Comparison of ENCODE assay signal across 23 mouse cellular contexts in the genomic region with DNA sequence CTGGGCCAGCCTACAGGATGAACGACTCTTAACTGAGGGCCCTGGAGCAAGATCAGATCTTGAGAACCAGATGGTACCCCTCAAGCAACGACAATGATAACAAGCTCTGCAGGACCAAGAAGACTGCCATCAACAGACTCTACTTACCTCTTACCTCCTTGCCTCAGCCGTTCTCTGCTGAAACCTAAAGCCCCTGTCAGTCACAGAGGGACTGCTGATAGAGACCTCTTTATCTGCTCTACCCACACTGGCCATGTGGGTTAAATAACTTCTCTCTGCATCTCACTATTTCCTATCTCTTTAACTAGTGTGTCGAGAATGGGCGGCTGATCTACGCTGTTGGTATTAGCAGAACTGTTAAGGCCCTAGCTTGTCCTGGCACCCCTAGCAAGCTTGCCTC. TPM values are rescaled to one million over a fixed set of nuclear protein-coding genes. Genes with fewer than 3 reads are reported as not detected.
DNase-seq lines count a peak whose midpoint lies in the region; ATAC-seq lines count a peak whose summit lies in the region.
"Had no signal": no experiment of that assay in that cellular context is flagged by ENCODE, and none has a peak within 500 bp of the region (broad histone marks: within the 10 kb centered on the region; RNA-seq: fewer than 3 reads in every experiment).

No protein-coding gene starts in this region.

- no peaks in the 10 kb centered on the region for H3K9me3 ChIP-seq in heart, embryonic 12.5 days (replicated peaks)
- no peaks in the 10 kb centered on the region for H3K9me3 ChIP-seq in midbrain, embryonic 11.5 days (ENCODE audit: control insufficient read depth, low read length)
- no peaks in the 10 kb centered on the region for H3K9me3 ChIP-seq in midbrain, embryonic 15.5 days
- H3K9me3 ChIP-seq in liver, embryonic 16.5 days (replicated peaks; ENCODE audit: control insufficient read depth, low read length) = no peaks in the 10 kb centered on the region
- no peaks in the 10 kb centered on the region for H3K9me3 ChIP-seq in forebrain, embryonic 12.5 days
- H3K9me3 ChIP-seq: forebrain, embryonic 10.5 days; heart, embryonic 15.5 days had no signal

- no peak for ATAC-seq in heart, embryonic 12.5 days (ENCODE audit: insufficient number of reproducible peaks, low FRiP score)
- ATAC-seq in midbrain, embryonic 11.5 days (ENCODE audit: low FRiP score) = no peak
- ATAC-seq in midbrain, embryonic 15.5 days (replicated peaks) = no peak
- ATAC-seq in liver, embryonic 16.5 days (ENCODE audit: low read depth) = peak; percentile 32; the same call in 1 of the 2 replicates
- no peak for ATAC-seq in forebrain, embryonic 12.5 days (ENCODE audit: low FRiP score)
- ATAC-seq: forebrain, embryonic 14.5 days; Patski had no signal

- H3K27ac ChIP-seq in heart, embryonic 12.5 days (ENCODE audit: poor library complexity, severe bottlenecking) = no peak overlapping the region
- no peak overlapping the region for H3K27ac ChIP-seq in midbrain, embryonic 11.5 days (ENCODE audit: low read depth, low read length)
- no peak overlapping the region for H3K27ac ChIP-seq in midbrain, embryonic 15.5 days
- H3K27ac ChIP-seq in liver, embryonic 16.5 days (ENCODE audit: low read length) = no peak overlapping the region
- H3K27ac ChIP-seq in forebrain, embryonic 12.5 days = no peak overlapping the region
- H3K27ac ChIP-seq: forebrain, embryonic 10.5 days; heart, embryonic 15.5 days; hindbrain, embryonic 14.5 days had no signal

- no peaks in the 10 kb centered on the region for H3K36me3 ChIP-seq in heart, embryonic 12.5 days
- no peaks in the 10 kb centered on the region for H3K36me3 ChIP-seq in midbrain, embryonic 11.5 days (ENCODE audit: control insufficient read depth, insufficient read depth, low read length)
- no peaks in the 10 kb centered on the region for H3K36me3 ChIP-seq in midbrain, embryonic 15.5 days (replicated peaks)
- H3K36me3 ChIP-seq in liver, embryonic 16.5 days (ENCODE audit: control insufficient read depth, insufficient read depth) = no peaks in the 10 kb centered on the region
- no peaks in the 10 kb centered on the region for H3K36me3 ChIP-seq in forebrain, embryonic 12.5 days (replicated peaks)
- H3K36me3 ChIP-seq: forebrain, embryonic 10.5 days; heart, embryonic 15.5 days had no signal

- no peak overlapping the region for H3K4me2 ChIP-seq in heart, embryonic 12.5 days
- H3K4me2 ChIP-seq in midbrain, embryonic 11.5 days = no peak overlapping the region
- no peak overlapping the region for H3K4me2 ChIP-seq in midbrain, embryonic 15.5 days
- no peak overlapping the region for H3K4me2 ChIP-seq in liver, embryonic 16.5 days (ENCODE audit: low read depth, low read length)
- no peak overlapping the region for H3K4me2 ChIP-seq in forebrain, embryonic 12.5 days
- H3K4me2 ChIP-seq: heart, embryonic 11.5 days; heart, embryonic 15.5 days; hindbrain, embryonic 14.5 days had no signal

- no peak overlapping the region for H3K4me3 ChIP-seq in heart, embryonic 12.5 days
- no peak overlapping the region for H3K4me3 ChIP-seq in midbrain, embryonic 11.5 days (ENCODE audit: low read depth, low read length)
- no peak overlapping the region for H3K4me3 ChIP-seq in midbrain, embryonic 15.5 days
- no peak overlapping the region for H3K4me3 ChIP-seq in liver, embryonic 16.5 days (ENCODE audit: low read depth, low read length)
- no peak overlapping the region for H3K4me3 ChIP-seq in forebrain, embryonic 12.5 days (replicated peaks)
- H3K4me3 ChIP-seq: forebrain, embryonic 10.5 days; heart, embryonic 15.5 days had no signal

- peaks cover 8% of the 10 kb centered on the region; the same call in 1 of the 2 replicates for H3K4me1 ChIP-seq in heart, embryonic 12.5 days (replicated peaks)
- peaks cover 4% of the 10 kb centered on the region; the same call in 1 of the 2 replicates for H3K4me1 ChIP-seq in midbrain, embryonic 11.5 days (ENCODE audit: control insufficient read depth, insufficient read depth, low read length)
- H3K4me1 ChIP-seq in midbrain, embryonic 15.5 days = peaks cover 20% of the 10 kb centered on the region
- H3K4me1 ChIP-seq in liver, embryonic 16.5 days (ENCODE audit: control insufficient read depth, low read depth, low read length) = no peaks in the 10 kb centered on the region
- peaks cover 10% of the 10 kb centered on the region for H3K4me1 ChIP-seq in forebrain, embryonic 12.5 days

- 0 out of 2 replicates have a peak, but pooled peaks cover 3% of the 10 kb centered on the region for H3K27me3 ChIP-seq in heart, embryonic 12.5 days (replicated peaks)
- H3K27me3 ChIP-seq in midbrain, embryonic 11.5 days (ENCODE audit: control insufficient read depth, insufficient read depth, low read length) = peaks cover 13% of the 10 kb centered on the region
- no peaks in the 10 kb centered on the region for H3K27me3 ChIP-seq in midbrain, embryonic 15.5 days (replicated peaks)
- peaks cover 9% of the 10 kb centered on the region for H3K27me3 ChIP-seq in liver, embryonic 16.5 days (ENCODE audit: control insufficient read depth, insufficient read depth, low read depth, low read length)
- peaks cover 21% of the 10 kb centered on the region for H3K27me3 ChIP-seq in forebrain, embryonic 12.5 days

- DNase-seq in heart, adult 11 months = peak; percentile 60
- DNase-seq in midbrain, embryonic 11.5 days (ENCODE audit: low spot score, missing footprints) = peak; percentile 59
- peak; percentile 22 for DNase-seq in yolk sac, embryonic 10.5 days (ENCODE audit: low spot score)
- no peak for DNase-seq in frontal cortex, postnatal 10 days (ENCODE audit: low spot score in 2 of 2)
- DNase-seq: adrenal gland, postnatal 10 days; adrenal gland, postnatal 36 days; cerebellum, adult 18-20 months; cerebellum, adult 9-10 months; cerebellum, postnatal 14 days; gastrocnemius, postnatal 10 days; gastrocnemius, postnatal 36 days; heart, postnatal 10 days; heart, postnatal 4 days had no signal

- no peak overlapping the region for H3K9ac ChIP-seq in heart, embryonic 12.5 days
- no peak overlapping the region for H3K9ac ChIP-seq in midbrain, embryonic 11.5 days (ENCODE audit: low read length)
- no peak overlapping the region for H3K9ac ChIP-seq in midbrain, embryonic 15.5 days
- no peak overlapping the region for H3K9ac ChIP-seq in liver, embryonic 16.5 days (ENCODE audit: low read depth, low read length)
- H3K9ac ChIP-seq in forebrain, embryonic 12.5 days = no peak overlapping the region
- H3K9ac ChIP-seq: heart, embryonic 15.5 days; hindbrain, embryonic 14.5 days had no signal

- WGBS in heart, embryonic 12.5 days = 40% methylated on average over 6 of the region's 6 CpGs
- WGBS in midbrain, embryonic 11.5 days = 88% methylated on average over 6 of the region's 6 CpGs
- WGBS in midbrain, embryonic 15.5 days = 88% methylated on average over 6 of the region's 6 CpGs
- 37% methylated on average over 6 of the region's 6 CpGs for WGBS in liver, embryonic 16.5 days (ENCODE audit: insufficient replicate concordance)
- WGBS in forebrain, embryonic 12.5 days = 92% methylated on average over 6 of the region's 6 CpGs

RNA-seq across cellular contexts. Expression of gene Samd5, which starts 5.9 kb away (rescaled TPM):
- polyA plus RNA-seq in heart, embryonic 12.5 days (2016; fragmentation: Nextera tagmentation; extraction: Ambion mirVana) = 2.4 and 2.8 TPM in 2 replicates
- 8.0 and 8.4 TPM in 2 replicates for polyA plus RNA-seq in midbrain, embryonic 11.5 days (2014; fragmentation: Nextera tagmentation; extraction: Ambion mirVana)
- polyA plus RNA-seq in midbrain, embryonic 15.5 days (2015; fragmentation: Nextera tagmentation; extraction: Ambion mirVana) = 8.0 and 9.8 TPM in 2 replicates
- polyA plus RNA-seq in liver, embryonic 16.5 days (2015; fragmentation: Nextera tagmentation; extraction: Ambion mirVana) = 0.48 and 0.49 TPM in 2 replicates
- polyA plus RNA-seq in forebrain, embryonic 12.5 days (2016; fragmentation: Nextera tagmentation; extraction: Ambion mirVana) = 5.9 and 6.2 TPM in 2 replicates

Comparison
In these comparisons a context has a peak if more than half of its experiments do, and no peak if none do; other contexts are left out.
1. DNase-seq: peak in heart, adult 11 months (single experiment), midbrain, embryonic 11.5 days (single experiment) and yolk sac, embryonic 10.5 days (single experiment); none in frontal cortex, postnatal 10 days (0 of 2).